Comparison of ENCODE assay signal across 23 mouse cellular contexts in the genomic region with DNA sequence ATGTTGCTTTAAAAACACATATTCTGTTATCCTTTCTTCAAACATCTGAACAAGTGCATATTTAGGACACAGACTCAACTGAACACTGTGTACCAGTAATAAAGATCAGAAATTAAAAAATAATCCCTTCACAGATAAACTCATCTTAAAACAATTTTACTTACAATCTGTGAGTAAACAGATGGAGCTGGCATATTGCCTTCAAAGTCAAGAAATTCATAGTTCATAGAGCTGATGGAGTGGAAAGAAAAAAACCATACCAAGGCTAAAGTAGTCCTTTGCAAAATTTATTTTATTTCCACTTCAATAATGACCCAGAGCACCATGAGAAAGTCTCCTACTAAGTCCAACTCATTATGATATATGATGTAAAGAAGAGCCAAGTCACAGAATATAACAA.
"Had no signal": no experiment of that assay in that cellular context is flagged by ENCODE, and none has a peak within 500 bp of the region (broad histone marks: within the 10 kb centered on the region; RNA-seq: fewer than 3 reads in every experiment).

No protein-coding gene starts in this region.

- H3K9ac ChIP-seq: kidney, embryonic 15.5 days; limb, embryonic 12.5 days; limb, embryonic 15.5 days; liver, embryonic 14.5 days; liver, postnatal 0 days; lung, embryonic 14.5 days; neural tube, embryonic 13.5 days; stomach, embryonic 15.5 days had no signal

- H3K4me1 ChIP-seq: kidney, embryonic 15.5 days; limb, embryonic 12.5 days; limb, embryonic 15.5 days; neural tube, embryonic 13.5 days; stomach, embryonic 15.5 days had no signal

- H3K9me3 ChIP-seq: kidney, embryonic 15.5 days; limb, embryonic 12.5 days; limb, embryonic 15.5 days; neural tube, embryonic 13.5 days; stomach, embryonic 15.5 days had no signal

- H3K4me2 ChIP-seq: kidney, embryonic 15.5 days; limb, embryonic 12.5 days; limb, embryonic 15.5 days; liver, embryonic 11.5 days; lung, embryonic 14.5 days; neural tube, embryonic 13.5 days; stomach, embryonic 15.5 days had no signal

- ATAC-seq: liver, postnatal 0 days; lung, postnatal 0 days had no signal

- H3K36me3 ChIP-seq: kidney, embryonic 15.5 days; limb, embryonic 12.5 days; limb, embryonic 15.5 days; neural tube, embryonic 13.5 days; stomach, embryonic 15.5 days had no signal

- DNase-seq: kidney, adult 8-10 months; kidney, postnatal 10 days; kidney, postnatal 36 days; layer of hippocampus, postnatal 36 days; left cerebral cortex, postnatal 4 days; liver, postnatal 0 days; lung, embryonic 14.5 days; midbrain, embryonic 14.5 days; retina, postnatal 1 day; right cerebral cortex, postnatal 25 days; spleen, adult 18-20 months; thymus, postnatal 25 days had no signal

- H3K27ac ChIP-seq: kidney, embryonic 15.5 days; left cerebral cortex, adult 2 months; limb, embryonic 12.5 days; limb, embryonic 15.5 days; liver, embryonic 14.5 days; macrophage; neural tube, embryonic 13.5 days; stomach, embryonic 15.5 days had no signal

- H3K4me3 ChIP-seq: kidney, embryonic 15.5 days; left cerebral cortex, adult 2 months; limb, embryonic 12.5 days; limb, embryonic 15.5 days; myocyte; neural tube, embryonic 13.5 days; stomach, embryonic 15.5 days had no signal

- H3K27me3 ChIP-seq: kidney, embryonic 15.5 days; limb, embryonic 12.5 days; limb, embryonic 15.5 days; neural tube, embryonic 13.5 days; stomach, embryonic 15.5 days had no signal
